Mouse (Mus musculus) liver, postnatal 0 days (tissue): ENCODE measurements at regions not wholly inside any gene's neighbourhood (a gene's known extent, or its start where the extent isn't known, plus 50 kb on each side); places are given as distances from the start of the nearest gene placed in this dataset.

Source experiments
- CTCF ChIP-seq: sonication (generic); IDR thresholded peaks from 2 replicates; pipeline ENCODE4 v1.5.1; 2016; ENCODE audit warnings: antibody characterized with exemption, low read depth
- EP300 ChIP-seq: IDR thresholded peaks from 2 replicates; pipeline ENCODE4 v1.6.1; 2016; ENCODE audit warnings: antibody characterized with exemption, low read depth, mild to moderate bottlenecking

DNA sequence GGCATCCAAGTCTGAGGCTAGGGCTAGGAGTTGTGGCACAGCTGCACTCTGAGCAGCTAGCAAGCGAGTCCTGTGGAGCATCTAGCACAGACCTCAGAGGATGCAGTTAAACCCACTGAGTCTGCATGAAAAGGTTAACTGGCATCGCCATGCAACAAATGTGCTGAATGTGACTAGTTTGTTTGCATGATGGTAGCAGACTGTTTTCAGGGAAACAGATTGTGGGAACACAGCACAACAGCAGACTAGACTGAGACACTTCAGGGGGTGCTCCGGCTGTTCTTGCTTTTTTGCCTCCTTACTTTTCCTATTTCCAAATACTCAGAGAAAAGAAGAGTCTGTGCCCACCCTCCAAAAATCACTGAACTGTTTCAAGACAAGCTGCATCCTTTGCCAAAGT is 97.9 kb upstream of the Nhs start:
- no peak for TF ChIP-seq EP300
- TF ChIP-seq CTCF = no peak
